Mouse (Mus musculus) erythroblast, embryonic 14.5 days (primary cell): ENCODE measurements at regions not wholly inside any gene's neighbourhood (a gene's known extent, or its start where the extent isn't known, plus 50 kb on each side); places are given as distances from the start of the nearest gene placed in this dataset.

Source experiments
- GATA1 ChIP-seq: IDR thresholded peaks from 2 replicates; pipeline ENCODE4 v1.6.1; 2012; ENCODE audit warnings: low read length, inconsistent platforms, mixed read lengths
- TAL1 ChIP-seq: IDR thresholded peaks from 3 replicates; pipeline ENCODE4 v1.6.1; 2012; ENCODE audit warnings: low read length, inconsistent platforms, mixed read lengths

DNA sequence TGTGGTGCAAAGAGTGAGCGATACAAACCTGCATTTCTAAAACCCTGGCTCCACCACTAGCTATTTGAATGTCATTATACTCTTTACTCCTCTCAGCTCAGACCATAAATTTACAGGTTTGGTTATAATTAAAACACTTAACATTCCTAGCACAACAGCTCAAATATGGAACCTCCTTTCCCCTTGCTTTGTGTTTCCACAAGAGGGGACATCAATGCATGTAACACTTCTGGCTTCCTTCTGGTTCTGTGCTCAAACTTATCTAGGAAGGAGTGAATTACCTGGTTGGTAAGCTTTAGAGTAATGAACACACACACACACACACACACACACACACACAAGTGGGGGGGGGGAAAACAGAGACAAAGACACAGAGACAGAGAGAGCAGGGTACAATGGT, 254.8 kb downstream of the Gm49356 start:
- TF ChIP-seq TAL1 = no peak
- no peak for TF ChIP-seq GATA1
